Mouse (Mus musculus) adrenal gland, adult (tissue): ENCODE measurements around the gene Usp29.

Experiments used
- DNase-seq, 2 experiments: peaks; one replicate each; pipeline ENCODE4 v3.0.0; 2022 to 2023; ENCODE audit warnings: low spot score in 1 of 2; ENCODE audit not compliant: inconsistent age in 2 of 2

The Usp29 gene

DNA sequence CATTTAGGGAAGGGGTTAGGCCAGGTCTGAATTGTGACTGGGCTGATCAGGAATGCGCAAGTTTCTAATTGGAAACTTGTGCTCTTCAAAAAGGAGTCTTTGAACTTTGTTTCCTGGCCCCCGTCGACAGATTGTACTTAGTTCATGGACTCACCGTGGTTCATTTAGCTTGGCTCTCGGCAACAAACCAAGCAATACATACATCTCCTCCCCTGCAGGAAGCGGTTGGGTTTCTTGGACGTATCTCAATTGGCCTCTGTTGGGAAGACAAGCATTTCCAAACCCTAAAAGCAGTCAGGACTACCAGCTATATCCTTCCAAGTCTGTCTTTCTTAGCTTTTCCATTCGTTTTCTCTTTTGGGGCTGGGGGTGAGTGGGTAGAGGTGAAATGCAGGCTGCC is 84.6 kb downstream of the Usp29 start:
- DNase-seq, result no peak

GRCm38 (mm10) chr7:6816706-6817376 is 86.5 kb downstream of the Usp29 start:
- no peak for DNase-seq

DNA sequence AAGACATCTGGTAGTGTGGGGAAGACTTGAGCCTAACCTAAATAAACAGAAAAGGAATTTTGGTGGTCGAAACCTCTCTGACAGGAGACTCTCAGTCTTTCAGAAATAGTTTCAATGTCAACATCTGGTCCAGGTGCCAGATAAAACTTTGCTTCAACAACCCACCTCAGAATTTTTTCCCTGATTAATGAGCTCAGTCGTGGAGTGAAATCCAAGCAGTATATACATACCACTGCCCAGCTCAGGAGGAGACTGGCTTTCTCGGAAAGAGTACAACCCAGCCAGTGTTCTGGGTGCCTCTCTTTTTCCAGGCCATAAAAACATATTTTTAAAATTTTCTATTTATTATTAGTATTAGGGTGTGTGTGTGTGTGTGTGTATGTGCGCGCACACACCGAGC is 89.9 kb downstream of the Usp29 start:
- no peak for DNase-seq

DNA sequence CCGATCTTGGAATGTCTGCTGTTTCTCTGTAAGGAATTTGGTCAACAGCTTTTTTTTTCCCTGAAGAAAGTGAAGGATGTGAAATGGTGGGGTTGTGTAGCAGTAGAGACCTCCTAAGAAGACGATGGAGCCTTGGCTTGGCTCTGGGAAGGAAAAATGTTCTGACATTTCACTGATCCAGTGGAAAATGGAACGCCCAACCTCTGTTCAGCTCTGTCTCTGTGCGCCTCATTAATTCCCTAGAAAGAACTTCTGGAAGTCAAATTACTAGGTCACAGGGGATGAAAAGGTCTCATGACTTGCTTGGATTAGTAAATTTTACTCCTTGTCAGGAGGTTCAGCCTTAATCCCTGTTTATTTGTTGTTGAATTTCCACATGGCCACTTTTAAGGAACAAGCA is 92.3 kb downstream of the Usp29 start:
- no peak for DNase-seq

GRCm38 (mm10) chr7:6823673-6824072 is 93.3 kb downstream of the Usp29 start:
- DNase-seq, result no peak

- peak; percentile 18 to 57 for DNase-seq
Observed at GRCm38 (mm10) chr7:6825966-6826647, 95.7 kb downstream of the Usp29 start.

DNA sequence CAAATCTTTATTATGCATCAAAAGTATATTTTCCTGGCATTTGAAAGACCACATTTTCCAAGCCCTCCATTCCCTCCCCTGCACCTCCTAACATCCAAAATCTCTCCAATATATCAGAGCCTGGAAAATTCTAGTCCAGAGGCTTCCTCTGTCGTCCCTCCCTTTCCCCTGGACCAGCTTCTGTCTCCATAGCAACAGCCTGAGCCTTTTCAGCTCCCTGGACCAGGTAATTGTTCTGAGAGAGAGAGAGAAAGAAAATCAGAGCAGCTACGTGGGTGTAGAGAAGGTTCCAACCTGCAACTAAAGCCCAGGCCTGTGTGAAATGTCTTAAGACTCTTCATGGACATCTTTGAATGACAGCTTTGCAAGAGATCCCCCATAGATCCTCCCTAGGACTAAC is 98.8 kb downstream of the Usp29 start:
- DNase-seq, result no peak

DNA sequence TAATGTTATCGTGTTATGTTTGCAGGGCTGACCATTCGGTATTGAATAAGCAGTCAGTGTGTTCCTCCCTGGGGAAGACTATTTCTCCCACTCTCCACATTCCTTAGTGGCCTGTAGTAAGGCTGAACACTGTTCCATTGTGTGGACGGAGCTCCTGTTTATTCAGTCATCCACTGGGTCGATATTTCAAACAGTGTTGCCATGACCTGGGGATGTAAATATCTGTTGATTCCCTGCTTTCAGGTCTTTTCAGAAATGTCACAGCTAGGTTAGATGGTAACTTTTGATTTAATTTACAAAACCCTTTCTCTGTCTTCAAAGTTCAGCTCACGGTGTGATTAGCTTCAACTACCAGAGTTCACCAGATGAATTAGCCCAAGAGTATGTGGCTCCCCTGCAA is 104.6 kb downstream of the Usp29 start:
- no peak for DNase-seq

GRCm38 (mm10) chr7:6835351-6835750 is 105.0 kb downstream of the Usp29 start:
- no peak for DNase-seq

GRCm38 (mm10) chr7:6837297-6837925 is 107.0 kb downstream of the Usp29 start:
- no peak for DNase-seq

DNA sequence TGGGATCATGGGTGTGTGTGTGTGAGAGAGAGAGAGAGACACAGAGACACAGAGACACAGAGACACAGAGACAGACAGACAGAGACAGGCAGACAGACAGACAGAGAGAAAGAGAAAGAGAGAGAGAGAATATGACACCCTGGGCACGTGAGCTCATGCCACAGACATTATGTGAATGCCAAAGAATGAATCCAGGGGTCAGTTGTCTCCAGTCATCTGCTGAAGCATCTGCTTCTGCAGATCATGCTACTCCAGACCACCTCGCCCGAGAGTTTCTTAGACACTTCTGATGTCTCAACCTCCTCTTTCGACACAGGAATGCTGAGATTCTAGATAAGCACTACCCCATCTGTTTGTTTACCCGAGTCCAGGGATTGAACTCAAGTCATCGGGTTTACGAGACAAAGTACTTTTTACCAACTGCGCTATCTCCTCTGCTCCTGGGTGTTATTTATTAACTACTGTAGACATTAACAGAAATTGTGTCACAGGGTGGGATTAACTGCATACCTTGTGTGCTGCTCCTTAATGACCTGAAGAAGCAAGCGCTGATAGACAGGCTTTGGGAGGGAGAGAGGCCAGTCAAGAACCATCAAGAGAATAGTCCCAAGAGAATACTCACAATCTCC is 107.7 kb downstream of the Usp29 start:
- DNase-seq, result no peak

DNA sequence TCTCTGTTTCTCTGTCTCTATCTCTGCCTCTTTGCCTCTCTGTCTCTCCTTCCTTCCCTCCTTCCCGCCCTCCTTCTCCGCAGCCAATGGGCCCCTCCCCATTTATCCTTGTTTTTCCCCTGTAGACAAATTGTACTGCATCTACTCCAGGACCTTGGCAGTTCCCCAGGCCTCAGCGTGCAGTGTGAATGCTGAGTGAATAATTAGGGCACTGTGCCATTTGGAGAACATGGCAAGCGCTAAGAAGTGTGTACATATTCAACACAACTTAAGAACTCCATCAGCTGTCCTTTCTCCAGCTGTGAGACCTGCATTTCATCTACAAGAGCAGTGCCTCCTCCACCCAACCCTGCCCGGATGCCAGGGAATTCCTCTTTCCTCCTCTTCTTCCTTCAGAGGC is 110.5 kb downstream of the Usp29 start:
- DNase-seq, result no peak

- no peak for DNase-seq
Observed at GRCm38 (mm10) chr7:6849495-6849894, 119.1 kb downstream of the Usp29 start.

DNA sequence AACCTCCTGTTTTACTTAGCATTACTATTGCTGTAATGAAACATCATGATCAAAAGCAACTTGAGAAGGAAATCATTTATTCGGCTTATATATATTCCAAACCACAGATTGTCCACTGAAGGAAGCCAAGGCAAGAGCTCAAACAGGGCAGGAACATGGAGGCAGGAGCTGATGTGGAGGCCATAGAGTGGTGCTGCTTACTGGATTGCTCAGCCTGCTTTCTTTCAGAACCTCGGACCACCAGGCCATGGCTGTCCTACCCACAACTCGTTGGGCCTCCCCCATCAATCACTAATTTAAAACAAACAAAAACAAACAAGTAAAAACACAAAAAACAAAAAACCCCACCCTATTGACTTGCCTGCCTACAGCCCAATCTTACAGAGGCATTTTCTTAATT is 119.9 kb downstream of the Usp29 start:
- no peak for DNase-seq

DNA sequence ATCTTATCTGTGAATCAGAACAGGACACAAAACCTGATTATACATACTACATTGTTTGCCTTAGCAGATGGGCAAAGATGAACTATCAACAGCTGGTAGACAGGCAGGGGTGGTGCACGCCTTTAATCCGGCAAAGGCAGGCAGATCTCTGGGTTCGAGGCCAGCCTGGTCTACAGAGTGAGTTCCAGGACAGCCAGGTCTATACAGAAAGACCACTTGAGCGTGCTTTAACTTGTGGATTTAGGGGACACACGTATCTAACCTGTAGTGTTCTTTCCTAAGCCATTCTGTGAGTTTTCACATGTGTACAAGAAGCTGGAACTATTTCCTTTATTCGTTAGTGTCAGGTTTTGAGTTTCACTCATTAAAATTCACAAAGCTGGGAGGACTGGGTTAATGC is 120.9 kb downstream of the Usp29 start:
- no peak for DNase-seq

DNA sequence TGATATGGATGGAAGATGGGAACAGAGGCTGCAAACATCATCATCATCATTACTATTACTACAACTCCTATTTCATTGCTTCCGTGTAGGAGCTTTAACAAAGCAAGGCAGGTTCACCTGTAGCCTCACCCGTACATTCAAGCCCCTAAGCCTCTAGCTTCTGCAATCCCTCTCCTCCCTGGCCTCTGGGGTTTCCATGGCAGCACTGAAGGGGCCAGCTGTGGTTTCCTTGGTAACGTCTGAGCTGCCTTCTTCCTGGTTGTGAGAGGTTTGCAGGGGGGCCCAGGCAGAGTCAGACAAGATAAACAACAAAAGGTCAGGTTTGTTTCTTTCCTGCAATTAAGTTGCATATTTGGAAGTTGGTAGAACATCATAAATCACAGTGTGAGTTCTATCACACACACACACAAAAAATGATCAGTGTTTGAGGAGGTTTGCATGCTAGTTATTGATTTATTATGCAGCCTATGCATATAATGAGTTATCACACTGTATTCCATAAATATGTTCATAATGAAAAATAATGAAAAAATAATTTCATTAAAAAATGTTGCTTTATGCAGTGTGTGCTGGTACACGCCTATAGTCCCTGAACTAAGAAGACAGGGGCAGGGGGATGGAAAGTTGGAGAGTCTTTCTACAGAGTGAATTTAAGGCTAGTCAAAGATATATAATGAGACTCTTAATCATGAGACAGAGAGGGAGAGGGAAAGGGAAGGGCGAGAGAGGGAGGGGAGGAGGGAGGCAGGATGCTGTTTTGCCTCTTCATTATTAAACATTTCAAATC is 121.5 kb downstream of the Usp29 start:
- no peak for DNase-seq

DNA sequence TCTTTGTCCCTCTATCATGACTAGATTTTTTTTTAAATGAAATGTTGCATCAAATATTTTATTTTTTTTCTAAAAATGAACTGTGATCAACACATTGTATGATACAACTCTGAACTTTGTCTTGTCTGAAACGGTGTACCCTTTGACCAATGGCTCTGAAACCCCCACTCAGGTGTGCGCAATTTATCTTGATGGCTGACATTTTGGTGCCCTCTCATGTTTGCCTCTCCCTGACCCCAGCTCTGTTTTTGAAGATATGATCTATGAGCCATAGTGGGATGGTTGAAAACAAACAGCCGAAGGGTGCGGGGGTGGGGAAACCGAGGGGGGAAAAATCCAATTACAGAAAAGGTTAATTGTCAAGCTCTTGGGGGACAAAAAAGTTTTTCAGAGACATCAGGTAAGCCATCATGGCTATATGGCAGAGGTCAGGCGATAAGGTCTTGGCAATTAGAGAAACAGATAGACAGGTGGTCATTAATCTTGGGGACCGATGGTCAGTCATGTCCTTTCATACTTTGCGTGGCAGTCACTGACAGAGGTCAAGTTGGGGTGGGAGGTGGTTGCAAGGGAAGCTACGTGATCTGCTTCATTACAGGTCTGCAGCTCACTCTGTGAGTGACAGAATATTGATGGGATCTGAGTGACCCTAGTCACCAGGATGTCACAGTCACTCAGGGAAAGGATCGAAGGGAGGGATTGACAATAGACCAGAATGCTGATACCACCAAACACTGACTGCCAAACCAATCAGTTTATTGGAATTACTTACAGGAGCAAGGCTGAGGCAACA is 125.4 kb downstream of the Usp29 start:
- no peak for DNase-seq

GRCm38 (mm10) chr7:6858694-6859270 is 128.4 kb downstream of the Usp29 start:
- DNase-seq, result no peak

- DNase-seq, result no peak
Observed at GRCm38 (mm10) chr7:6860689-6861088, 130.3 kb downstream of the Usp29 start.

DNA sequence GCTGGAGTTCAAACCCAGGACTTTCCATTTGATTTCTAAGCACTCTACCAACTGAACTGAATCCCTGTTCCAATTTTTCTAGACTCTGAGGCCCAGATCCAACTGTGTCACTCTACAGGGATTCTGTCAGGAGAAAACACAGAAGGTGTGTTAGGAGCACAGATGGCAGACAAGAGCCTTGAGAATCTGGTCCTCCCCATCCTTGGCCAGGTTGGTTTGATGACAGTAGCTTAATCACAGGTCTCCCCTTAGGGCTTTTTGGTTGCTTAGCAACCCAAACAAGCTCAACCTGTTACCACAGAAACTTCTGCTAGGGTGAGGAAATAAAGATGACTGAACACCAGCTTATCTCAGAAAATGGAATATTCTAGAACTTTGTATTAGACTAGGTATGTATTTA is 136.0 kb downstream of the Usp29 start:
- DNase-seq, result no peak
